Mouse (Mus musculus) myocyte (in vitro differentiated cells): ENCODE measurements around the gene Cbx8. TPM values are rescaled to one million over a fixed set of nuclear protein-coding genes. Genes with fewer than 3 reads are reported as not detected.

Source experiments
- H3K27me3 ChIP-seq: one replicate; pipeline ENCODE4 v1.6.1; 2011; ENCODE audit not compliant: control insufficient read depth, insufficient read depth, insufficient read length
- H3K36me3 ChIP-seq: one replicate; pipeline ENCODE4 v1.6.1; 2011; ENCODE audit not compliant: control insufficient read depth, insufficient read depth
- H3K4me2 ChIP-seq: one replicate; pipeline ENCODE4 v1.6.1; 2011; ENCODE audit warnings: low read depth, control low read depth
- H3K4me3 ChIP-seq: one replicate; pipeline ENCODE4 v1.5.1; 2011; ENCODE audit warnings: mild to moderate bottlenecking, control low read depth, moderate library complexity
- H3K79me2 ChIP-seq: one replicate; pipeline ENCODE4 v1.6.1; 2011; ENCODE audit not compliant: control insufficient read depth, insufficient read depth
- H3ac ChIP-seq: one replicate; pipeline ENCODE4 v1.6.1; 2011; ENCODE audit not compliant: control insufficient read depth, insufficient read length
- CEBPB ChIP-seq: IDR thresholded peaks from 2 replicates; pipeline ENCODE4 v1.6.1; 2011; ENCODE audit warnings: mild to moderate bottlenecking, moderate library complexity; ENCODE audit not compliant: poor library complexity, insufficient read depth, severe bottlenecking
- E2F4 ChIP-seq: IDR thresholded peaks from one replicate; pipeline ENCODE4 v1.6.1; 2011; ENCODE audit warnings: mild to moderate bottlenecking, control low read depth, moderate library complexity; ENCODE audit not compliant: insufficient read depth
- MAX ChIP-seq: IDR thresholded peaks from one replicate; pipeline ENCODE4 v1.6.1; 2011; ENCODE audit warnings: low read depth, mild to moderate bottlenecking, control low read depth
- MYOD1 ChIP-seq, 3 experiments: IDR thresholded peaks; one replicate each; pipeline ENCODE4 v1.6.1; 2011; ENCODE audit warnings: control low read depth in 2 of 3, low read depth in 2 of 3, mild to moderate bottlenecking in 2 of 3, moderate library complexity in 1 of 3; ENCODE audit not compliant: insufficient read length in 2 of 3, control insufficient read depth in 1 of 3
- MYOG ChIP-seq, 3 experiments: IDR thresholded peaks; one replicate each; pipeline ENCODE4 v1.6.1; 2011; ENCODE audit warnings: control low read depth in 2 of 3, low read depth in 2 of 3, mild to moderate bottlenecking in 2 of 3; ENCODE audit not compliant: insufficient read length in 2 of 3, control insufficient read depth in 1 of 3, insufficient read depth in 1 of 3
- POLR2A ChIP-seq: IDR thresholded peaks from one replicate; pipeline ENCODE4 v1.6.1; 2011; ENCODE audit warnings: low read depth, mild to moderate bottlenecking, control low read depth, moderate library complexity; ENCODE audit not compliant: insufficient read length
- POLR2AphosphoS2 ChIP-seq: IDR thresholded peaks from one replicate; pipeline ENCODE4 v1.6.1; 2011; ENCODE audit warnings: low read depth, control low read depth; ENCODE audit not compliant: insufficient read length
- REST ChIP-seq: IDR thresholded peaks from one replicate; pipeline ENCODE4 v1.6.1; 2011; ENCODE audit warnings: mild to moderate bottlenecking, control low read depth, moderate library complexity; ENCODE audit not compliant: insufficient read depth, insufficient read length
- SRF ChIP-seq: IDR thresholded peaks from one replicate; pipeline ENCODE4 v1.6.1; 2011; ENCODE audit warnings: low read depth; ENCODE audit not compliant: control insufficient read depth, insufficient read length
- TCF12 ChIP-seq: IDR thresholded peaks from one replicate; pipeline ENCODE4 v1.6.1; 2011; ENCODE audit warnings: mild to moderate bottlenecking, control low read depth; ENCODE audit not compliant: poor library complexity, insufficient read depth, severe bottlenecking
- TCF3 ChIP-seq: IDR thresholded peaks from one replicate; pipeline ENCODE4 v1.6.1; 2011; ENCODE audit warnings: low read depth, control low read depth; ENCODE audit not compliant: insufficient read length
- USF1 ChIP-seq: IDR thresholded peaks from one replicate; pipeline ENCODE4 v1.6.1; 2011; ENCODE audit warnings: low read depth, mild to moderate bottlenecking, control low read depth, moderate library complexity
- polyA plus RNA-seq: library from polyadenylated mRNA; unstranded; fragments of >200 nt; fragmentation: generic; extraction: Trizol; gene quantifications from one replicate; pipeline ENCODE4 v1.2.1, GENCODE M21; 2012; ENCODE audit warnings: missing spikeins

Gene Cbx8
- polyA plus RNA-seq, 1 experiment: 4.9 TPM

GRCm38 (mm10) chr11:119001493-119002128, 39.2 kb downstream of the Cbx8 start:
- TF ChIP-seq MYOG (IDR thresholded peaks at IDR 0.05; ENCODE audit: control insufficient read depth in 1 of 3, insufficient read depth in 1 of 3, insufficient read length in 2 of 3, low read depth in 2 of 3): peak; percentile 8 to 74 (median 27)
- no peak for TF ChIP-seq REST
- TF ChIP-seq CEBPB: peak; percentile 79
- peak in 1 of 3 experiments; percentile 72 for TF ChIP-seq MYOD1 (IDR thresholded peaks at IDR 0.05; ENCODE audit: control insufficient read depth in 1 of 3, insufficient read length in 2 of 3, low read depth in 2 of 3)
- Histone ChIP-seq H3ac (no peak overlapping the region), H3K36me3 (no peaks in the 10 kb centered on the region), H3K4me3 (no peak overlapping the region), H3K4me2 (no peak overlapping the region), H3K27me3 (no peaks in the 10 kb centered on the region), H3K79me2 (no peaks in the 10 kb centered on the region)

DNA sequence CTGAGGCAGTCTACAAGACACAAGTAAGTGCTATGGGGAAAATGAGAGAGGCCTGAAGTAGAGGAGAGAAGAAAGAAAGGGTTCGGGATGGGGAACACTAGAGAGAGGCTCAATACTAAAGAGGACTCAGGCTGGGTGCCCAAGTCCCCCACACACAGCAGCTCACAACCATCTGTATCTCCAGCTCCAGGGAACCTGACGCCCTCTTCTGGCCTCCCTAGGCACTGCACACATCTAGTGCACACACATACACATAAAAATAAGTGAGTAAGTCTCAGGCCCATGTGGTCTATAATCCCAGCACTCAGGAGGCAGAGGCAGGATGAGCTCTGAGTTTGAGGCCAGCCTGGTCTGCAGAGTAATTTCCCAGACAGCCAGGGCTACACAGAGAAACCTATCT, 39.9 kb downstream of the Cbx8 start:
- no peak overlapping the region for H3K4me3 ChIP-seq
- H3K27me3 ChIP-seq: no peaks in the 10 kb centered on the region
- no peak overlapping the region for H3K4me2 ChIP-seq
- no peak for TF ChIP-seq POLR2A
- no peak for TF ChIP-seq SRF
- TF ChIP-seq E2F4: no peak
- TF ChIP-seq MYOD1 (IDR thresholded peaks at IDR 0.05; ENCODE audit: control insufficient read depth in 1 of 3, insufficient read length in 2 of 3, low read depth in 2 of 3): no peak
- TF ChIP-seq MAX: no peak
- no peak for TF ChIP-seq TCF12
- no peak for TF ChIP-seq REST
- TF ChIP-seq CEBPB: no peak
- TF ChIP-seq TCF3: no peak
- TF ChIP-seq USF1: no peak
- no peak for TF ChIP-seq MYOG (IDR thresholded peaks at IDR 0.05; ENCODE audit: control insufficient read depth in 1 of 3, insufficient read depth in 1 of 3, insufficient read length in 2 of 3, low read depth in 2 of 3)
- TF ChIP-seq POLR2AphosphoS2: no peak
- H3K36me3 ChIP-seq: no peaks in the 10 kb centered on the region
- no peaks in the 10 kb centered on the region for H3K79me2 ChIP-seq
- H3ac ChIP-seq: no peak overlapping the region

DNA sequence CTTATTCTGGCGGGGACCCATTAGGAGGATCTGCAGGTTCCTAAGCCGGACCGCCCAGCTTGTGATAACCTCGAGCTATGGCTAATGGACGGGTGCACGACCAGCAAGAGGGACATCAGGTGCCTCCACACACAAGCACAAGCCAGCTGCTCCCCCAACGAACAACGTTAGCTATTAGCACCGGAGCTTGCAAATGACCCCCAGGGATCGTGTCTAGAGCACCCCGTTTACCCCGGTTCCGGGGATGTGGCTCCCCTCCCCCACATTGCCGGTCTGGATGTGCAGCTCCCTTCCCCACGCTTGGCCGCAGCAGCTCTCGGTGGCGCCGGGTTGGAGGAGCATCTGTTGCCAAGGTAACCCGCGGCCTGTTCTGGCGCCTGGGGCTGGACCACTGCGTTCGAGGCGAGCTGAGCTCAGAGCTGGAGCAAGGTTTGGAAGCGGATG, 41.4 kb downstream of the Cbx8 start:
- Histone ChIP-seq H3K36me3 (no peaks in the 10 kb centered on the region), H3K27me3 (peaks cover 1% of the 10 kb centered on the region), H3ac (no peak overlapping the region), H3K4me3 (no peak overlapping the region), H3K79me2 (no peaks in the 10 kb centered on the region), H3K4me2 (no peak overlapping the region)
- TF ChIP-seq MAX (no peak), CEBPB (no peak), USF1 (no peak), POLR2A (no peak), POLR2AphosphoS2 (no peak), MYOG (IDR thresholded peaks at IDR 0.05; ENCODE audit: control insufficient read depth in 1 of 3, insufficient read depth in 1 of 3, insufficient read length in 2 of 3, low read depth in 2 of 3) (peak in 1 of 3 experiments; percentile 4), E2F4 (no peak)

- H3ac ChIP-seq: no peak overlapping the region
- no peaks in the 10 kb centered on the region for H3K36me3 ChIP-seq
- H3K4me2 ChIP-seq: no peak overlapping the region
- H3K4me3 ChIP-seq: no peak overlapping the region
- TF ChIP-seq SRF: no peak
- TF ChIP-seq POLR2A: no peak
- TF ChIP-seq MYOG (IDR thresholded peaks at IDR 0.05; ENCODE audit: control insufficient read depth in 1 of 3, insufficient read depth in 1 of 3, insufficient read length in 2 of 3, low read depth in 2 of 3): no peak
- TF ChIP-seq USF1: no peak
- no peak for TF ChIP-seq TCF12
- no peak for TF ChIP-seq TCF3
- TF ChIP-seq REST: no peak
- no peak for TF ChIP-seq CEBPB
- TF ChIP-seq POLR2AphosphoS2: no peak
- TF ChIP-seq MAX: no peak
- TF ChIP-seq MYOD1 (IDR thresholded peaks at IDR 0.05; ENCODE audit: control insufficient read depth in 1 of 3, insufficient read length in 2 of 3, low read depth in 2 of 3): no peak
- no peak for TF ChIP-seq E2F4
- H3K27me3 ChIP-seq: peaks cover 8% of the 10 kb centered on the region
- H3K79me2 ChIP-seq: no peaks in the 10 kb centered on the region
These were observed 42.1 kb downstream of the Cbx8 start for GRCm38 (mm10) chr11:118998540-118999265.

DNA sequence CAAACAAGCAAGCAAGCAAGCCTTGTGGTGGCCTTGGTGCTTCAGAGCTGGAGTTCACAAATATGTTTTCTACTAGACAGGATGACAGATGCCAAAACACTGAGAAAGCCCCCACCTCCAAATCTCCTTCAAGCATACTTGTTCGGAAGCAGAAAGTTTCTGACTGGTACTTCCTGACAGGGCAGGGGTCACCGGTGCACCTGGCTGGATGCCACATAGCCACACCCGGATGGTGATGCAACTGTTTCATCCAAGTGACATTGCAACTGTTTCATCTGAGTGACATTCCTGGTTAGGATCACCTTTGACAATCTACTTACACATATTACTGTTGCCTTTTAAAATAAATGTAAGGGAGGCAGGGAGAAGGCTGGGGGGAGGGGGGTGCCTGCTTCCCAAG, 43.6 kb downstream of the Cbx8 start:
- Histone ChIP-seq H3K36me3 (no peaks in the 10 kb centered on the region), H3K4me3 (no peak overlapping the region), H3ac (no peak overlapping the region), H3K4me2 (no peak overlapping the region), H3K79me2 (no peaks in the 10 kb centered on the region), H3K27me3 (peaks cover 12% of the 10 kb centered on the region)
- TF ChIP-seq CEBPB: 0 out of 2 replicates have a peak, but pooled peaks have one; percentile 22
- no peak for TF ChIP-seq MYOG (IDR thresholded peaks at IDR 0.05; ENCODE audit: control insufficient read depth in 1 of 3, insufficient read depth in 1 of 3, insufficient read length in 2 of 3, low read depth in 2 of 3)
